ENCODE assay signal across 8 mouse cellular contexts in genomic region chr8:84936962-84937546, GRCm38 (mm10). TPM values are rescaled to one million over a fixed set of nuclear protein-coding genes. Genes with fewer than 3 reads are reported as not detected.
DNase-seq lines count a peak whose midpoint lies in the region; ATAC-seq and TF ChIP-seq lines count a peak whose summit lies in the region.

TSS of gene Mast1 (minus strand) at chr8:84937359.

- H3ac ChIP-seq in C2C12 (ENCODE audit: control insufficient read depth, insufficient read length, low read depth) = peak within 1 kb of the TSS; percentile 35

- no peak for DNase-seq in Patski (ENCODE audit: low read depth, low spot score)
- DNase-seq in embryo, embryonic 10 days (ENCODE audit: low spot score) = peak; percentile 82
- DNase-seq in kidney, postnatal 10 days = peak; percentile 71
- DNase-seq in liver, embryonic 14.5 days (ENCODE audit: low read depth in 3 of 3, low spot score in 3 of 3) = peak in 1 of 3 experiments; percentile 44
- DNase-seq in testis, postnatal 10 days (ENCODE audit: low spot score) = peak; percentile 80

- ATAC-seq in Patski = peak; percentile 60
- ATAC-seq in heart, embryonic 12.5 days (ENCODE audit: insufficient number of reproducible peaks, low FRiP score) = peak; percentile 58
- ATAC-seq in liver, embryonic 14.5 days (ENCODE audit: insufficient read depth) = peak; percentile 58; the same call in 1 of the 2 replicates
- peak; percentile 57 for ATAC-seq in neural tube, embryonic 12.5 days (ENCODE audit: low FRiP score, low read depth)

- H3K79me2 ChIP-seq in C2C12 (ENCODE audit: control insufficient read depth, insufficient read depth) = no peaks in the 10 kb centered on the region

- in situ Hi-C loops in Patski (cut with MboI; ENCODE audit: low pct_unique_long_range_greater_than_20kb) = no loop called here

- CTCF ChIA-PET in Patski (lab: Charles Lee) = no interaction called here

- no peaks in the 10 kb centered on the region for H3K9me3 ChIP-seq in heart, embryonic 12.5 days (replicated peaks)
- no peaks in the 10 kb centered on the region for H3K9me3 ChIP-seq in liver, embryonic 14.5 days (ENCODE audit: control insufficient read depth, low read length)
- no peaks in the 10 kb centered on the region for H3K9me3 ChIP-seq in neural tube, embryonic 12.5 days

- no peaks in the 10 kb centered on the region for H3K79me3 ChIP-seq in C2C12 (ENCODE audit: low read depth)

- under 1% methylated on average over 48 of the region's 50 CpGs for WGBS in heart, embryonic 12.5 days
- whole genome bisulfite sequencing in liver, embryonic 14.5 days (ENCODE audit: insufficient replicate concordance) = 1% methylated on average over 50 of the region's 50 CpGs
- WGBS in neural tube, embryonic 12.5 days = under 1% methylated on average over 50 of the region's 50 CpGs

- TF ChIP-seq EP300 in liver, embryonic 14.5 days (IDR thresholded peaks at IDR 0.05; ENCODE audit: low read depth) = no peak

- peaks cover 12% of the 10 kb centered on the region for H3K4me1 ChIP-seq in heart, embryonic 12.5 days (replicated peaks)
- H3K4me1 ChIP-seq in liver, embryonic 14.5 days (replicated peaks; ENCODE audit: control insufficient read depth in 2 of 2, insufficient read depth in 2 of 2, low read length in 1 of 2) = peaks cover 5 to 7% of the 10 kb centered on the region in 2 experiments
- H3K4me1 ChIP-seq in neural tube, embryonic 12.5 days = peaks cover 33% of the 10 kb centered on the region

- peak; percentile 59 for TF ChIP-seq CTCF in C2C12 (IDR thresholded peaks at IDR 0.05; ENCODE audit: control insufficient read depth, insufficient read depth, insufficient read length)
- TF ChIP-seq CTCF in Patski (IDR thresholded peaks at IDR 0.05) = peak; percentile 99
- peak; percentile 56 for TF ChIP-seq CTCF in liver, embryonic 14.5 days (IDR thresholded peaks at IDR 0.05; ENCODE audit: low read depth)

- H3K4me2 ChIP-seq in heart, embryonic 12.5 days = peak within 1 kb of the TSS; percentile 74
- H3K4me2 ChIP-seq in liver, embryonic 14.5 days (ENCODE audit: low read depth) = peak within 1 kb of the TSS; percentile 62
- peak within 1 kb of the TSS; percentile 80 for H3K4me2 ChIP-seq in neural tube, embryonic 12.5 days (replicated peaks)

- no peaks in the 10 kb centered on the region for H3K36me3 ChIP-seq in C2C12 (ENCODE audit: control insufficient read depth, insufficient read depth)
- H3K36me3 ChIP-seq in heart, embryonic 12.5 days = no peaks in the 10 kb centered on the region
- no peaks in the 10 kb centered on the region for H3K36me3 ChIP-seq in liver, embryonic 14.5 days (replicated peaks; ENCODE audit: control insufficient read depth, insufficient read depth, low read depth)
- no peaks in the 10 kb centered on the region for H3K36me3 ChIP-seq in neural tube, embryonic 12.5 days

- H3K4me3 ChIP-seq in C2C12 (ENCODE audit: insufficient read depth, poor library complexity, severe bottlenecking) = no peak within 1 kb of the TSS
- peak within 1 kb of the TSS; percentile 46 for H3K4me3 ChIP-seq in heart, embryonic 12.5 days
- peak within 1 kb of the TSS; percentile 36 to 45 for H3K4me3 ChIP-seq in liver, embryonic 14.5 days (ENCODE audit: insufficient read depth in 1 of 2, low read depth in 2 of 2, low read length in 2 of 2)
- H3K4me3 ChIP-seq in neural tube, embryonic 12.5 days = peak within 1 kb of the TSS; percentile 69

- H3K27me3 ChIP-seq in C2C12 (ENCODE audit: control insufficient read depth, insufficient read depth, insufficient read length) (peaks cover 44% of the 10 kb centered on the region), Patski (peaks cover 56% of the 10 kb centered on the region)
- H3K27me3 ChIP-seq in heart, embryonic 12.5 days (replicated peaks) = peaks cover 86% of the 10 kb centered on the region
- H3K27me3 ChIP-seq in liver, embryonic 14.5 days (ENCODE audit: control insufficient read depth, insufficient read depth, low read length) = peaks cover 68% of the 10 kb centered on the region
- H3K27me3 ChIP-seq in neural tube, embryonic 12.5 days (replicated peaks) = peaks cover 39% of the 10 kb centered on the region

- no peak within 1 kb of the TSS for H3K27ac ChIP-seq in heart, embryonic 12.5 days (ENCODE audit: poor library complexity, severe bottlenecking)
- no peak within 1 kb of the TSS for H3K27ac ChIP-seq in liver, embryonic 14.5 days
- H3K27ac ChIP-seq in neural tube, embryonic 12.5 days = peak within 1 kb of the TSS; percentile 75

- peak within 1 kb of the TSS; percentile 69 for H3K9ac ChIP-seq in heart, embryonic 12.5 days
- no peak within 1 kb of the TSS for H3K9ac ChIP-seq in liver, embryonic 14.5 days (replicated peaks)
- peak within 1 kb of the TSS; percentile 88 for H3K9ac ChIP-seq in neural tube, embryonic 12.5 days

- POLR2A ChIA-PET in Patski (lab: Charles Lee) = no interaction called here

TF ChIP-seq in C2C12, 6 proteins besides CTCF, POLR2A, EP300 and RAD21:
- TF ChIP-seq MYOG (IDR thresholded peaks at IDR 0.05; ENCODE audit: control insufficient read depth, extremely low read depth, insufficient read length) = no peak
- no peak for TF ChIP-seq USF1 (IDR thresholded peaks at IDR 0.05; ENCODE audit: low read depth)
- TF ChIP-seq CEBPB (IDR thresholded peaks at IDR 0.05; ENCODE audit: low read depth) = no peak
- TF ChIP-seq MAX (IDR thresholded peaks at IDR 0.05) = no peak
- no peak for TF ChIP-seq FOSL1 (IDR thresholded peaks at IDR 0.05; ENCODE audit: insufficient read depth, low read length, poor library complexity, severe bottlenecking)
- no peak for TF ChIP-seq MYOD1 (IDR thresholded peaks at IDR 0.05; ENCODE audit: control insufficient read depth, insufficient read length, low read depth)
TF ChIP-seq in C2C12: peak in this region for 0.

RNA-seq across cellular contexts. Expression of gene Mast1, which starts in this region (rescaled TPM):
- polyA plus RNA-seq in C2C12 (2012; fragmentation: generic; extraction: Trizol) (not detected), Patski (2021) (0.60 TPM)
- polyA plus RNA-seq in heart, embryonic 12.5 days (2016; fragmentation: Nextera tagmentation; extraction: Ambion mirVana) = 0.13 and 0.24 TPM in 2 replicates
- 0.06 and 0.21 TPM in 2 replicates for polyA plus RNA-seq in liver, embryonic 14.5 days (2012; rRNA removed)
- polyA plus RNA-seq in liver, embryonic 14.5 days (2014; fragmentation: Nextera tagmentation; extraction: Ambion mirVana) = 0.08 and 0.14 TPM in 2 replicates
- polyA plus RNA-seq in neural tube, embryonic 12.5 days (2016; fragmentation: Nextera tagmentation; extraction: Ambion mirVana) = 43.0 and 44.9 TPM in 2 replicates

Comparison
In these comparisons a context has a peak if more than half of its experiments do, and no peak if none do; other contexts are left out.
1. RNA of gene Mast1 (polyA plus RNA-seq): 43.0 to 44.9 TPM in neural tube, embryonic 12.5 days; 0.60 TPM in Patski (single experiment), 0.13 to 0.24 TPM in heart, embryonic 12.5 days, 0.06 to 0.21 TPM in liver, embryonic 14.5 days and not detected in C2C12 (single experiment); every median in the first group is over 10 times any median in the second.
2. Peak in ATAC-seq in Patski; RNA of the gene not detected or under 1 TPM.
3. Peak in ATAC-seq, H3K4me3 ChIP-seq, H3K9ac ChIP-seq and H3K4me2 ChIP-seq in heart, embryonic 12.5 days; RNA of the gene not detected or under 1 TPM.
4. Peak in ATAC-seq, H3K4me3 ChIP-seq and H3K4me2 ChIP-seq in liver, embryonic 14.5 days; RNA of the gene not detected or under 1 TPM.
5. Peak in every context shown above with its lines, with median percentiles within 50 percentile points of each other: CTCF ChIP-seq, ATAC-seq and H3K4me2 ChIP-seq.